In genomic region chr10:85102247-85103084, GRCm38 (mm10) we compare ENCODE assay signal across 8 mouse cellular contexts. TPM values are rescaled to one million over a fixed set of nuclear protein-coding genes. Genes with fewer than 3 reads are reported as not detected.
DNase-seq lines count a peak whose midpoint lies in the region; ATAC-seq and TF ChIP-seq lines count a peak whose summit lies in the region.

Gene Fhl4 (minus strand): TSS chr10:85102495.
Gene Tmem263 (plus strand): TSS chr10:85102627.

- no peaks in the 10 kb centered on the region for H3K79me2 ChIP-seq in macrophage (ENCODE audit: inconsistent target)

- intact Hi-C loops in gastrocnemius, adult 2 months (cut with DNase I), result loop anchor here (5.0 kb wide), 3 partner anchors 85 to 185 kb away; partner anchors contain the start of genes Cry1 and Ric8b
- intact Hi-C loops in left cerebral cortex, adult 2 months (cut with DNase I), result loop anchor here (5.0 kb wide), 3 partner anchors 185 to 480 kb away; partner anchors contain the start of genes Polr3b and Ric8b

- H3K9me3 ChIP-seq in hindbrain, postnatal 0 days (ENCODE audit: low read length), result no peaks in the 10 kb centered on the region

- no peaks in the 10 kb centered on the region for H3K4me1 ChIP-seq in hindbrain, postnatal 0 days (ENCODE audit: insufficient read depth, low read length)

- H3K27ac ChIP-seq in gastrocnemius, adult 2 months, result peak within 1 kb of the TSS; percentile 92
- peak within 1 kb of the TSS; percentile 93 for H3K27ac ChIP-seq in hindbrain, postnatal 0 days
- H3K27ac ChIP-seq in left cerebral cortex, adult 2 months, result peak within 1 kb of the TSS; percentile 94
- peak within 1 kb of the TSS; percentile 51 for H3K27ac ChIP-seq in macrophage

- peak within 1 kb of the TSS; percentile 76 for H3K4me2 ChIP-seq in hindbrain, postnatal 0 days (ENCODE audit: low read depth, low read length)

- WGBS in hindbrain, postnatal 0 days, result under 1% methylated on average over 70 of the region's 96 CpGs
- WGBS in macrophage (ENCODE audit: missing documents), result under 1% methylated on average over 51 of the region's 96 CpGs

- peak; percentile 8; the same call in 1 of the 2 replicates for TF ChIP-seq CTCF in gastrocnemius, adult 2 months (IDR thresholded peaks at IDR 0.05)
- TF ChIP-seq CTCF in hindbrain, postnatal 0 days (IDR thresholded peaks at IDR 0.05; ENCODE audit: low read depth), result no peak; the same call in 1 of the 2 replicates
- no peak; the same call in 1 of the 2 replicates for TF ChIP-seq CTCF in left cerebral cortex, adult 2 months (IDR thresholded peaks at IDR 0.05)

- ATAC-seq in activated CD4-positive, CD25-positive, alpha-beta regulatory T cell, adult 4 months, result peak; percentile 67
- ATAC-seq in common myeloid progenitor, adult 5-6 weeks (replicated peaks; ENCODE audit: low read depth, poor library complexity, severe bottlenecking), result peak; percentile 85
- peak; percentile 98 for ATAC-seq in hindbrain, postnatal 0 days

- peak within 1 kb of the TSS; percentile 92 for H3K9ac ChIP-seq in hindbrain, postnatal 0 days (replicated peaks; ENCODE audit: low read length)

- peak within 1 kb of the TSS; percentile 100 for H3K4me3 ChIP-seq in gastrocnemius, adult 2 months
- peak within 1 kb of the TSS; percentile 95 for H3K4me3 ChIP-seq in hindbrain, postnatal 0 days (ENCODE audit: low read length)
- H3K4me3 ChIP-seq in left cerebral cortex, adult 2 months, result peak within 1 kb of the TSS; percentile 82
- H3K4me3 ChIP-seq in macrophage (ENCODE audit: inconsistent target), result peak within 1 kb of the TSS; percentile 55

- no peaks in the 10 kb centered on the region for H3K36me3 ChIP-seq in hindbrain, postnatal 0 days (ENCODE audit: insufficient read depth, low read length)
- H3K36me3 ChIP-seq in macrophage (ENCODE audit: inconsistent target), result no peaks in the 10 kb centered on the region

- DNase-seq in gastrocnemius, adult 2 months, result peak; percentile 93
- DNase-seq in hindbrain, postnatal 0 days (ENCODE audit: low spot score), result peak; percentile 97
- DNase-seq in left cerebral cortex, adult 2 months (ENCODE audit: extremely low spot score in 1 of 2, low spot score in 2 of 2), result peak; percentile 67 to 80
- peak; percentile 89 for DNase-seq in retina, postnatal 7 days (ENCODE audit: low read depth, low spot score)
- peak; percentile 76 for DNase-seq in urinary bladder, adult 2 months (ENCODE audit: low spot score)

- H3K27me3 ChIP-seq in hindbrain, postnatal 0 days (ENCODE audit: insufficient read depth, low read length), result no peaks in the 10 kb centered on the region

RNA-seq across cellular contexts. Expression of gene Fhl4, which starts in this region (rescaled TPM):
- under 1 TPM; 0.45 to 0.66 TPM for polyA plus RNA-seq in activated CD4-positive, CD25-positive, alpha-beta regulatory T cell, adult 4 months (2017; shearing (Covaris generic))
- 0.68 and 2.3 TPM in 2 replicates for total RNA-seq in common myeloid progenitor, adult 5-6 weeks (2017)
- total RNA-seq in gastrocnemius, adult 2 months (2021), result under 1 TPM; 0.13 to 0.17 TPM
- 1.2 TPM in 2 replicates for total RNA-seq in hindbrain, postnatal 0 days (2014; rRNA removed)
- 2.1 TPM in 2 replicates for polyA plus RNA-seq in hindbrain, postnatal 0 days (2015; fragmentation: Nextera tagmentation; extraction: Ambion mirVana)
- total RNA-seq in left cerebral cortex, adult 2 months (2021), result under 1 TPM; 0.34 to 0.56 TPM
- 1 to 10 TPM in 2 of 26 experiments, under 1 TPM in 11, not detected in 13; 0.21 to 1.5 (median 0.44) TPM for total RNA-seq in macrophage (2018; cell fraction: chromatin; rRNA removed)
- total RNA-seq in macrophage (2018; cell fraction: cytosol; rRNA removed), result under 1 TPM in 22 of 26 experiments, not detected in 4; 0.03 to 0.26 (median 0.12) TPM
- total RNA-seq in macrophage (2018; cell fraction: nucleus; rRNA removed), result 1 to 10 TPM in 1 of 26 experiments, under 1 TPM in 13, not detected in 12; 0.15 to 1.8 (median 0.40) TPM
- polyA plus RNA-seq in macrophage (2018), result 0.10 to 0.14 TPM in 2 of 3 replicates, not detected in the other
- 0.63 and 0.87 TPM in 2 replicates for polyA plus RNA-seq in urinary bladder, adult 2 months (2012; rRNA removed)

RNA-seq across cellular contexts. Expression of gene Tmem263, which starts in this region (rescaled TPM):
- polyA plus RNA-seq in activated CD4-positive, CD25-positive, alpha-beta regulatory T cell, adult 4 months (2017; shearing (Covaris generic)), result 10 to 100 TPM; 31.9 to 40.0 TPM
- 22.5 and 24.7 TPM in 2 replicates for total RNA-seq in common myeloid progenitor, adult 5-6 weeks (2017)
- total RNA-seq in gastrocnemius, adult 2 months (2021), result 10 to 100 TPM in 1 of 2 experiments, 1 to 10 TPM in 1; 7.6 to 13.3 TPM
- 20.4 and 21.1 TPM in 2 replicates for total RNA-seq in hindbrain, postnatal 0 days (2014; rRNA removed)
- polyA plus RNA-seq in hindbrain, postnatal 0 days (2015; fragmentation: Nextera tagmentation; extraction: Ambion mirVana), result 46.9 and 48.6 TPM in 2 replicates
- 10 to 100 TPM; 38.5 to 39.5 TPM for total RNA-seq in left cerebral cortex, adult 2 months (2021)
- total RNA-seq in macrophage (2018; cell fraction: chromatin; rRNA removed), result 1 to 10 TPM in 11 of 26 experiments, under 1 TPM in 15; 0.22 to 6.2 (median 0.76) TPM
- total RNA-seq in macrophage (2018; cell fraction: cytosol; rRNA removed), result 1 to 10 TPM; 2.3 to 7.4 (median 3.6) TPM
- total RNA-seq in macrophage (2018; cell fraction: nucleus; rRNA removed), result 1 to 10 TPM in 24 of 26 experiments, under 1 TPM in 2; 0.72 to 5.8 (median 2.1) TPM
- 2.7 to 4.4 TPM (median 4.3 TPM) in 3 replicates for polyA plus RNA-seq in macrophage (2018)
- 12.3 and 14.2 TPM in 2 replicates for polyA plus RNA-seq in urinary bladder, adult 2 months (2012; rRNA removed)

Comparison
In these comparisons a context has a peak if more than half of its experiments do, and no peak if none do; other contexts are left out.
1. Peak in every context shown above with its lines: DNase-seq, ATAC-seq, H3K4me3 ChIP-seq and H3K27ac ChIP-seq.